Mouse (Mus musculus) brain, embryonic 14.5 days (tissue): ENCODE results near the gene Rtn3.

ENCODE experiments used
- CTCF ChIP-seq: fragments of 200-500 bp; IDR thresholded peaks from 2 replicates; pipeline ENCODE4 v1.5.1; 2012; ENCODE audit warnings: inconsistent platforms, mild to moderate bottlenecking, moderate library complexity, borderline replicate concordance; ENCODE audit not compliant: insufficient read depth, insufficient read length; ENCODE audit errors: extremely low read depth
- POLR2A ChIP-seq: fragments of 200-500 bp; IDR thresholded peaks from 2 replicates; pipeline ENCODE4 v1.6.1; 2012; ENCODE audit warnings: mild to moderate bottlenecking, inconsistent platforms, borderline replicate concordance; ENCODE audit not compliant: poor library complexity, insufficient read depth, insufficient read length, severe bottlenecking; ENCODE audit errors: extremely low read depth

DNA sequence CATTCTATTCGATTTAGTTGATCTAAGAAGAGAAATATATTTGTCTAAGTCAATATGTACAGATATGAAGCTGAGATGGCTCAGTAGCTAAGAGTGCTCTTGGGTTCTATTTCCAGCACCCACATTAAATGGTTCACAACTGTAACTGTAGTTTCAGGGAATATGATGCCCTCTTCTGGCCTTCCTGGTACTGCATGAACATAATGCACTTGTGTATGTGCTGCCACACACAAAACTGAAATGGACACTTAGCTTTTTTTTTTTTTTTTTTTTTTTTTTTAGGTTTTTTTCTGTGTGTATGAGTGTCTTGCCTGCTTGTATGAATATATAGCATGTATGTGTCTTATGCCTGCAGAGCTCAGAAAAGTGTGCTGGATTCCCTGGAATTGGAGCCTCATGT, 40.2 kb upstream of the Rtn3 start:
- TF ChIP-seq CTCF (no peak), POLR2A (no peak)
